Mouse (Mus musculus) mesoderm, embryonic 11.5 days (tissue): ENCODE results near the gene Ftl1.

Experiments
- DNase-seq: peaks from one replicate; pipeline ENCODE4 v3.0.0-alpha.2; 2012; ENCODE audit warnings: low read depth, low spot score

Ftl1 gene

GRCm38 (mm10) chr7:45451344-45451982 lies 8.2 kb downstream of the Ftl1 start:
- peak; percentile 89 for DNase-seq

DNA sequence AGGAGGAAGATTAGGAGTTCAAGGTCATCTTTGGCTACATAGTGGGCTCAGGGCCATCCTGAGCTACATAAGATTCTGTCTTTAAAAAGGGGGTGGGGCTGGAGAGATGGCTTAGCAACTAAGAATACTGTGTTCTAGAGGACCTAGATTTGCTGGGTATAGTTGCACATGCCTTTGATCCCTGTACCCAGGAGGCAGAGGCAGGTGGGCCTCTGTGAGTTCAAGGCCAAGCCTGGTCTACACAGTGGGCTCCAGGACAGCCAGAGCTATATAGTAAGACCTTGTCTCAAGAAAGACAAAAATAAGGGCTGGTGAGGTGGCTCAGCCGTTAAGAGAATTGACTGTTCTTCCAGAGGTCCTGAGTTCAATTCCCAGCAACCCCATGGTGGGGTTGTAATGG lies 9.7 kb downstream of the Ftl1 start:
- DNase-seq = no peak

- no peak for DNase-seq
Observed at GRCm38 (mm10) chr7:45447325-45447990, 12.2 kb downstream of the Ftl1 start.

- no peak for DNase-seq
Observed at GRCm38 (mm10) chr7:45446589-45446988, 13.1 kb downstream of the Ftl1 start.

- no peak for DNase-seq
Observed at GRCm38 (mm10) chr7:45443526-45444420, 15.9 kb downstream of the Ftl1 start.

DNA sequence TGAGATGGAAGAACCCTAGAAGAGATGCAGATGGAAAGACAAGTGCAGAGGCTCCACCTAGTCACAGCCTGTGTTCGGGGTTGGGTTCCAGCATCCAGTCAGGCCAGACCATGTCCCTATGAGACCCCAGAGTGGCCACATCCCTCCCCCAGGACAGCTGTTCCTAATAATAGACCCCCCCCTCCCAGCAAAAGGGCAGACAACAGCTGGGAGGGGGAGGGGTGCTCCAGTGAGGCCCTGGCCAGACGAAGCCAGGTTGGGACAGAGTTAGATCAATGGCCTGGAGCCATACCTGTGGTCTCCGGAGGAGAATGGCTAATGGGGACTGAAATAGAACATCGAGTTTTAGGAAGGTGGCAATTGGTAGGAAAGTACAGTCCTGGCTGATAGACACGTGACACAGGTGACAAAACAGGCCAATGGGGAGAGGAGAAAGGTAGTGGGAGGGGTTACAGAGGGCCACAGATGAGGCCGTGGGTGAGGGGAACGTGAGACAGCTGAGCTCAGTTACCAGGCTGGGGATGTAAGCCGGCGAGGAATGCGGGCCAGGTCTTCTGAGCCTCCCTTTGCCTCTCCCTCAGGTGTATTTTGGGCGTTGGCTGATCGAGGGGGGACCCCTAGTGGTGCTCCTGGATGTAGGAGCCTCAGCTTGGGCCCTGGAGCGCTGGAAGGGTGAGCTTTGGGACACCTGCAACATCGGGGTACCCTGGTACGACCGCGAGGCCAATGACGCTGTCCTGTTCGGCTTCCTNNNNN lies 22.0 kb downstream of the Ftl1 start, which contains the start of gene Ruvbl2:
TSS of gene Ruvbl2 (minus strand) at position 576 of the 756 bp plus-strand sequence.
- DNase-seq = no peak

- no peak for DNase-seq
Observed at GRCm38 (mm10) chr7:45437046-45437445, 22.6 kb downstream of the Ftl1 start.

GRCm38 (mm10) chr7:45436444-45436843 lies 23.2 kb downstream of the Ftl1 start:
- DNase-seq = no peak

DNA sequence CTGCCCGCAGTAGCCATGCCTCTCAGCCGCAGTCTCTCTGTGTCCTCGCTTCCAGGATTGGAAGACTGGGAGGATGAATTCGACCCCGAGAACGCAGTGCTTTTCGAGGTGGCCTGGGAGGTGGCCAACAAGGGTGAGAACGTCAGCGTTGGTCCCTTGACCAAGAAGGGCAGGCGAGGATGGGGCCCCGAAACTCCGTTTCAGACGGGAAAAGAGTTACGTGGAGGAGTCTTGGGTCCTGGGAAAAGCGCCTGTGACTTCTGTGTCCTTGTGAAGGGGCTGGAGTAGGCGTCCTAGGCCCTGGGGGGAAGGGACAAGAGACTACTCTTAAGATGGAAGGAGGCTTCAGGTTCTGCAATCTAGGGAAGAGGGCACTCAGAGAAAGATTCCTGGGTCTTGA lies 24.6 kb downstream of the Ftl1 start:
- no peak for DNase-seq

DNA sequence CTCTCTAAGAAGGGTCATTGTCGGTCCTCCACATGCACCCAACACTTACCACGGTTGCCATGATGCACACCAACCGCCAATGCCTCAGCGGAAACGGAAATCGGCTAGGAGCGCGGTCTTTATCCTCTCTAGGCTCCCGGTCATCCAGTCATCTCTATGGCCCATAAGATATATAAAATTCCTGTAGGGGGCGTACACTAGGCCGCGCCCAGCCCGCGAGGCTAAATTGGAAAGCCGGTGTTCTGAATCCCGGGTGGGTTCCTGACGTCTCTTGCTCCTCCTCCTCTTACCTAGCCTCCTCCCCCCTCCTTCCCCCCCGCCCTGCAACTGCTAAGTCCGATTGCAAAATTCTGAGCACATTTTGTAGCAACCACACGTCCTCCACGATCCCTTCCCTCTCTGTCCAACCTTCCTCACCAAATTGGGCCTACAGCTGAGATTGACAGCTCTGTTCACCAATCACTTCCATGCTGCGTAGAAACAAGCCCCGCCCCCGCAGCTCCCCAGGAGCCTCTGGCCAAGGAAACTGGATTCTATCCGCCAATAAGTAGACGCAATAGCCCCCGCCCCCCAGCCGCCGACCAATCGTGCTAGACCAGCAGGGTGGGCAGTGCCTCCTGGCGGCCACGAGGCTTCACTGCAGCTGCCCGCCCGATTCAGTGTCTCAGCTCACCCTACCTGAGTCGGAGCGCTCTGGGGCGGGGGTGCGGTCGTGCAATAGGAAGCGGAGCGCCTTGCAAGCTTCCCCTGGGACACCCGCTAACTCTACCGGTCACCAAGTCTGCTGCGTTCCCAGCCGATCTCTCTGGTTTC lies 25.3 kb downstream of the Ftl1 start, which contains the start of gene Gys1:
TSS of gene Gys1 (plus strand) at position 642 of the 813 bp plus-strand sequence.
- DNase-seq = peak; percentile 100

DNA sequence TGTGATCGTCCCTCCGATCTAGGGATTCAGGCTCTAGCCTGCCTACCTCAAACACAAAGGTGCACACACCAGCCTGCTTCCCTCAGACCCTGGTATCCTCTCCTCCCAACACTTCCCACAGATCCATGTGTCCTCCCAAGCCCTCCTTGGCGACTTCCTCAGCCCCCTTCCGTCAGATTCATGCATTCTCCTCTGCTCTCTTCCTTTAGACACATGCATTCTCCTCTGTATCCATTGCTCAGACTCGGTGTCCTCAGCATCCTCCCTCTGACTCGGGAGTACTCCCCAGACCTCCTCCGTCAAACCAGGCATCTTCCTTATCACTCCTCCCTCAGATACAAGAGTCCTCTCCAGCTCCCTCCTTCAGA lies 25.9 kb downstream of the Ftl1 start:
- DNase-seq = no peak

DNA sequence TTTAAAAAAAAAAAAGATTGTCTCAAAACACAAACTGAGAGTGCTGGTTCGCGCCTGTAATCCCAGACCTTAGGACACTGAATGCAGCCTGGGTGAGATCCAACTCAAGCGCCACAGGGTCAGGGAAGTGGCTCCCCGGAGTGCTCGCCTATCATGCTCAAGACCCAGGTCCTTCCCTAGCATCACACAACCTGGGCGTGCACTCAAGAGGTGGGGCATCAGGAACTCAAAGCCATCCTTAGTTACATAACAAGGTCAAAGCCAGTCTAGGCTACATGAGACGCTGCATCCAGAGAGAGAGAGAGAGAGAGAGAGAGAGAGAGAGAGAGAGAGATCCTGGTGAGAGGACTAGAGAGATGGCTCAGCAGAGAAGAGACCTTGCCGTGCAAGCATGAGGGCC lies 33.1 kb downstream of the Ftl1 start:
- DNase-seq = no peak

- no peak for DNase-seq
Observed at GRCm38 (mm10) chr7:45421194-45421593, 38.5 kb downstream of the Ftl1 start.

GRCm38 (mm10) chr7:45420615-45420919 lies 39.1 kb downstream of the Ftl1 start, which contains the start of gene Lhb:
Lhb (plus strand) TSS chr7:45420820.
- no peak for DNase-seq

GRCm38 (mm10) chr7:45419859-45420614 lies 39.6 kb downstream of the Ftl1 start:
- no peak for DNase-seq

GRCm38 (mm10) chr7:45417962-45418492 lies 41.7 kb downstream of the Ftl1 start:
- DNase-seq = no peak

GRCm38 (mm10) chr7:45415636-45416035 lies 44.0 kb downstream of the Ftl1 start:
- DNase-seq = no peak

DNA sequence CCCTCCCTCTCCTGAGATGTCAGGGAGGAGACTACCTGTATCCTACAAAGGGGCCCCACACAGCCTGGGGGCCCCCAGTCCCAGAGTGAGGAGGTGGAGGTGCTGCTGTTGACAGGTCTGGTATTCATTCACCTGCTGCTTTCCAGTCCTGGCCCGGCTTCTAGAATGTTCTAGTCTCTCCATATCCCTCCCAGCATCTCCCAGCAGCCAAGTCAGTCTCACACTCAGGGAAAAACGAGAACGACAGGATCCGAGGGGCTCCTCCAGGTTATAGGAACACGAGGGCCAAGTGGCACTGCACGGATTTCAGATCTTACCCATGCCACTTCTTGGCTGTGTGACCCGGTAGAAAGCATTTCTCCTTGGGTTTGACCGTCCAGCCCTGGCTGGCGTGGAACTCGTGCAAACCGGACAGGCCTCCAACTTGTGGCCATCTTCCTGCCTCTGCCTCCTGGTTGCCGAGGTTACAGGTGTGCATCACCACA lies 44.9 kb downstream of the Ftl1 start:
- no peak for DNase-seq

DNA sequence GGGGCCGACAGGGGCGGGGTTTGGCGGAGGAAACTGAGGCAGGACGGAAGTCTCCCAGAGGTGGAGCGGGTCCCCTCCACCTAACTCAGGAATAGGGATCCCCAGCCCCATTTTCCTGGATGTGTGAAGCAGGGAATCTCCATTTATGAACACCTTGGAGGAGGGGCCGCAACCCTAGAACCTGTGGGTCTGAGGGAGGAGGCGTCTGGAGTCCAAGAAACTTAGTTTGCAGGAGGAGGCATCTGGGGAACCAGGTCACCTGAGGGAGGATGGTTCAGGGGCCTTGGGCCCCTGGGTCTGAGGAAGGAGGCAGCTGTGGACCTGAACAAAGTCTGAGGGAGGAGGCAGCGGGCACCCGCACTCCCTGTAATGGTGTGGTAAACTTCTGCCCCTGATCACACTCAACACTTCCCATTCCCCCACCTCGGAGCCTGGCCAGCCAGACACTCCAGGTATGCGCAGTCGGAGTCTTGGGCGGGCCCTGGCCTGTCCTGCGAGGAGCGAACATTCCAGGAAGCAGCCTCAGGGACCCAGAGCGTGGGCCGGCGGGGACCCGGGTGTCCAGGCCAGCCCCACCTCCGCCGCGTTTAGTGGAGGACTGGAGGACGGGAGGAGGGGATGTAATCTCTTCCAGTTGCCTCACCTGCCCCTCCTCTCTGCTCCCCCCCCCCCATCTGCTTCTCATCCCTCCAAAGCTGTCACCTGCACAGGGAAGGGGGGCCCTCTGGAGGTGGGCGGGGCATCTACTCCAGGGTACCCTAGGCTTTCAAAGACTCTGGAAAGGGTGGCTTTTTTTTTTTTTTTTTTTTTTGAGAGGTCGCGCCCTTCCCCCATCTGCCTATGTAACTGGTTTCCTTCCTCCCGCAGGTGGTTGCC lies 45.6 kb downstream of the Ftl1 start:
- DNase-seq = no peak
